Mouse (Mus musculus) bone marrow, adult 2 months (tissue): ENCODE measurements around the gene Lgi4.

Experiments
- CTCF ChIP-seq: fragments of 200-500 bp; IDR thresholded peaks from 2 replicates; pipeline ENCODE4 v1.5.1; 2011; ENCODE audit warnings: low read length, control low read depth; ENCODE audit not compliant: control insufficient read depth, insufficient read depth
- POLR2A ChIP-seq: fragments of 200-500 bp; IDR thresholded peaks from 2 replicates; pipeline ENCODE4 v1.6.1; 2011; ENCODE audit warnings: low read depth, mild to moderate bottlenecking, control low read depth, low read length, borderline replicate concordance; ENCODE audit not compliant: control insufficient read depth

DNA sequence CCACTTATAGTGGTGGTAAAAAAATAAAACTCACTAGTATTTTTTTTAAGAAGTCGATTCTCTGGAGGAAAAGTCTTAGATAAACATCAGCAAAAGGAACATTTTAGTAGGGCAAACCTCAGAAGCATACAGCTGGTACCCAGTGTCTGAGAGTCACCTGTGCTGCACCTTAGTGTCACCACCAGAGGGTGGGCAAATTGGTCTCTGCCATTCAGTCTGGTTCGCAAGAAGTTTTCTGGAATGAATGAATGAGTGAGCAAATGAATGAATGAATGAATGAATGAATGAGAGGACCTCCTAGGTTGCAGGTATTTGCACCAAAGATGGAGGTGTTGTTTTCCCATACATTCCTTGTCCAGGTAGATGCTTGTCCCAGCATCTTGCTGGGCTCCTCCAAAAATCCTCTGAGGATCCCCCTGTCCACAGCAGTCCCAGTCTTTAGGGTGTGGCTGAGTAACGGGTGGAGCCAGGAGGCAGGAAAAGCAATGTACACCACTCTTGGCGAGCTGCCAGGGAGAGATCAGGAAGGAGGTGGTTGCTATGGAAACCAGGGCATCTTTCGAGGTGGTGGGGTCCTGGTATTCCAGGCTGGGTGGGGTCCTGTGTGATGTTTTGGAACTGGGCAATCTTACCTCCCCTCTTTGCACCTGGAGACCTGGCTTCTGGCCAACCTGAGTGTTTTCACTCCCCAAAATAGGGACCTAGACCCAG lies 9.9 kb upstream of the Lgi4 start:
- TF ChIP-seq CTCF (no peak), POLR2A (no peak)
